Mouse (Mus musculus) megakaryocyte, adult 5-6 weeks (primary cell): Measurements from ENCODE around the gene Atf7ip. TPM values are rescaled to one million over a fixed set of nuclear protein-coding genes. Genes with fewer than 3 reads are reported as not detected.
A peak's percentile ranks its signal among the peaks of the same experiment; 100 is the strongest.

ENCODE experiments used
- ATAC-seq: 2 replicates; pipeline ENCODE4 v1.8.0; 2016; ENCODE audit warnings: mild to moderate bottlenecking, inconsistent platforms; ENCODE audit not compliant: poor library complexity, severe bottlenecking
- total RNA-seq, 2 experiments: library from RNA; stranded (forward) in 1 of 2; stranded (reverse) in 1 of 2; fragments of 153-499, 151-499 nt in 1 of 2; fragments of 221-1000, 200-1000 nt in 1 of 2; gene quantifications; 2 replicates each; pipeline versions ENCODE4 v1.2.3 to v1.2.4; 2015 to 2017

The Atf7ip gene
- total RNA-seq, 2 experiments from 2014 or later, result 84.8 to 101 TPM

GRCm38 (mm10) chr6:136633719-136634118 lies 127.8 kb downstream of the Atf7ip start:
- ATAC-seq, result no peak

DNA sequence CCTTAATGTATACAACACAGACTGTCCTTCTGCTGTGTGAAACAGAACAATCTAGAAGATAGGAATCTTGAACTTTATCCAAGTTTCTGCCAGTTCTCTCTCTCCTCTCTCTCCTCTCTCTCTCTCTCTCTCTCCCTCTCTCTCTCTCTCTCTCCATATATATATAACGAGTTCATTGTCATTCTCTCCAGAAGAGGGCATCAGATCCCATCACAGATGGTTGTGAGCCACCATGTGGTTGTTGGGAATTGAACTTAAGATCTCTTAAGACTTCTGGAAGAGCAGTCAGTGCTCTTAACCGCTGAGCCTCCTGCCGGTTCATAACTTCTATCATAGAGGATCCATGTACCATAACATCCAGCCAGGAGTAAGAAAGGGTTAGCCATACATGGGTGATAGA lies 129.0 kb downstream of the Atf7ip start:
- ATAC-seq, result no peak

- peak; percentile 42 for ATAC-seq
Observed at GRCm38 (mm10) chr6:136644171-136644570, 138.2 kb downstream of the Atf7ip start.

DNA sequence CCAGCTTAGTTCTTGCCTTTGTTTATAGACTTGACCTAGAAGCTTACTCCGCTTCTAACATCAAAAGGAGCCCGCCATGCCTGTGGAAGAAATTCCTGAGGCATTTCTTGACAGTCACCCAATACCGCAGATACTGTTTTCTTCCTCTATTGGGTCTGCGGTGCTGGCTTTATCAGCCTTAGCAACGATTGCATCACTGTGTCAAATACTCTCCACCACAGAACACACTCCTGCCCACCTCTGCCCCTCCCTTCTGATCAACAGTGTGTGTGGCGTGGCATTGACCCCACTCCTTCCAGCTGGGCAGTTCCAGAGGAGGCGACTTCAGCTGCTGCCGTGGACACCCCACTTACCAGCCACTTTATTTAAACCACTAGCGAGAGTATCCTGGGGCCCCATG lies 139.8 kb downstream of the Atf7ip start:
- ATAC-seq, result peak; percentile 85

DNA sequence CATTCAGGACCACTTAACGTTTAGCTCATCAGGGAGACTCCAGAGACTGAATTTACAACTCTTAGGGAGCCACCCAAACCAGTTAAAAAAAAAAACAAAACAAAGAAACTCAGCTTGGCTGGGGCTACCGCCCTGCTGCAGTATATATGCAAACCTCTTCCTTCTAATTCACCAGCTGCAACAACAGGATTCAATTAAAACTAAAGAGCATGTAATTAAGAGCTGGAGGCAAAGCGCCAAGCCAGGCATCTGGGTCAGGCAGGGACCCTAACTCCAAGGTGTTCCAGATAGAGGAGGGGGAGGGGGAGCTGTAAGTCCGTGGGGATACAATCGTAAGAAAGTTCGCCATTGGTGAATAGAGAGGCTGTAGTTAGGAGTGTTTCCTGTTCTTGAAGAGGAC lies 140.2 kb downstream of the Atf7ip start:
- no peak for ATAC-seq

- no peak for ATAC-seq
Observed at GRCm38 (mm10) chr6:136647455-136647861, 141.5 kb downstream of the Atf7ip start.

DNA sequence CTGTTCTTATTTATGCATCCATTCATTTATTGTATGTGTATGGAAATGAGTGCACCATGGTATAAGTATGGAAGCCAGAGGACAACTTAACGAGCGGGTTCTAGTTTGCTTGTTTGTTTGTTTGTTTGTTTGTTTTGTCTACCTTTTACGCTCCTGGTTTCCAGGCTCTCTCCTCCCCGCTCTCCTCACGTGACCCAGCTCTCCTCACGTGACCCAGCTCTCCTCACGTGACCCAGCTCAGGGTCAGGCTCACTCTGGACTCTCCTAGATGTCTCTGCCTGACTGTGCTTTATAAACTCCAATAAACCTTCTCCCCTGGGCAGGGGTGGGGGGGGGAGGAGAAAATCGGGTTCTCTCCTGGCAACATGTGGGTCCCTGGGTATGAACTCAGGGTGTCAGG lies 144.7 kb downstream of the Atf7ip start:
- no peak for ATAC-seq

DNA sequence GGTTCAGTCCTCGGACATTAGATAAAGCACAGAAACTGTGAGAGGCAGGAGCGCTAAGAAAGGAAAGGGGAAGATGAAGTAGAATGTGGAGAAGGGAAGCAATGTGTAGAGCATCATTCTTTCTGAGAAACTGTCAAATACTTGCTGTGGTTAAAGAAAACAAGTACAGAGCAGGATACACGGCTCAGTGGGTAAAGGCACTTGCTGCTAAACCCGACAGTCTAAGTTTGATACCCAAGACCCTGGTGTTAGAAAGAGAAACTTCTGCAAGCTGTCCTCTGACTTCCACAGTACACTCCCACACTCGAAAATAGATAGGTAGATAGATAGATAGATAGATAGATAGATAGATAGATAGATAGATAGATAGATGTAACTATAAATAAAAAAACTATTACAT lies 147.4 kb downstream of the Atf7ip start:
- ATAC-seq, result no peak

- peak; percentile 62 for ATAC-seq
Observed at GRCm38 (mm10) chr6:136654470-136654869, 148.5 kb downstream of the Atf7ip start.

DNA sequence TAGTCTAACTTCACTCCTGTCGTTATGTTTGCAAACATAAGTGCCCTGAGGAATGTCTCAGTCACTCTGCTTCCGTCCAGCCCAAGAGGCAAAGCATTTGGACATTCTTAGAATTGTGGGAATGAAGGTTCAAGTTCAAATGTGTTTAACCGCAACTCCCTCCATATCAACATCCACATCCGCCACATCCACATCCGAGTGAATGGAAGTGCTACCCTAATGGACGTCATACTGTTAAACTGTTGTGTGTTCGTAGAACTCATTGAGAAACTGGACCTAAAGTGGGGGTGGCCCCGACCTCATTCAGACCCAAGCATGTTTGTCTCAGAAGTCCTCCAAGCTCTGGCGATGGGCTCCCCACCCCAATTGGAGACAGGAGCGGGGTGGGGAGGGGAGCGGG lies 149.8 kb downstream of the Atf7ip start:
- no peak for ATAC-seq

GRCm38 (mm10) chr6:136658303-136658702 lies 152.3 kb downstream of the Atf7ip start:
- no peak for ATAC-seq

DNA sequence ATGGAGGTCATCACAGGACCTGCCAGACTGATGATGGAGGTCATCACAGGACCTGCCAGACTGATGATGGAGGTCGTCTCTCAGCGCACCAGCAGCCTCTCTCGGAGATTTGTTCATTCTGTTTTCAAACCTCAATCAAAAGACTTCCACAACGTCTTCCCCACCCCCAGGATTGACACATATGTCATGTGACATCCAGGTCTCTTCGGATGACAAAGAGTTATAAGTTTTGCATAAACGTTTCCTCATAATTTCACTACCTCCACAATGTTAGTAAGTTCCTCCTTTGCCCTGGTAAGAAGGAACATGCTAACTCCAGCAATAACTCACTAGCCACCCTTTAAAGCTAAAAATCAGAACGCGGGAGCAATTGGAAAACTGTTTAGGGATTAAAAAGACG lies 153.3 kb downstream of the Atf7ip start:
- peak; percentile 69 for ATAC-seq

Other genes starting within 250 kb of the Atf7ip start
- gene Gm8994, start 178.6 kb upstream of the Atf7ip start, total RNA-seq (2015), result not detected in 2 replicates
- gene Gm8994, start 178.6 kb upstream of the Atf7ip start, total RNA-seq (2017), result not detected in 2 replicates
- not detected in 2 replicates for gene E330021D16Rik, start 90.6 kb upstream of the Atf7ip start, total RNA-seq (2015)
- not detected in 2 replicates for gene E330021D16Rik, start 90.6 kb upstream of the Atf7ip start, total RNA-seq (2017)
- gene Plbd1, start 155.8 kb downstream of the Atf7ip start, total RNA-seq (2015), result 346 and 350 TPM in 2 replicates
- 290 and 300 TPM in 2 replicates for gene Plbd1, start 155.8 kb downstream of the Atf7ip start, total RNA-seq (2017)